Mouse (Mus musculus) stomach, embryonic 14.5 days (tissue): ENCODE data around the gene Tmem178b. TPM values are rescaled to one million over a fixed set of nuclear protein-coding genes. Genes with fewer than 3 reads are reported as not detected.

ENCODE experiments used
- ATAC-seq: fragments of 200-750 bp; cut with Nextera tagmentation; 2 replicates; pipeline ENCODE4 v1.8.0; 2017; ENCODE audit warnings: low read depth, moderate TSS enrichment; ENCODE audit not compliant: insufficient number of reproducible peaks, insufficient read depth, low FRiP score
- H3K27ac ChIP-seq: fragments of 300-500 bp; sonication (generic); 2 replicates; pipeline ENCODE4 v1.5.1; 2014; ENCODE audit warnings: mild to moderate bottlenecking, low read length, moderate library complexity, mixed read lengths
- H3K27me3 ChIP-seq: fragments of 300-500 bp; sonication (generic); 2 replicates; pipeline ENCODE4 v1.6.1; 2014; ENCODE audit warnings: low read length, control low read depth, mixed read lengths; ENCODE audit not compliant: control insufficient read depth, insufficient read depth
- H3K36me3 ChIP-seq: fragments of 300-500 bp; sonication (generic); 2 replicates; pipeline ENCODE4 v1.6.1; 2014; ENCODE audit warnings: mild to moderate bottlenecking, control low read depth, low read length, moderate library complexity, mixed read lengths; ENCODE audit not compliant: control insufficient read depth, insufficient read depth
- H3K4me1 ChIP-seq: fragments of 300-500 bp; sonication (generic); 2 replicates; pipeline ENCODE4 v1.6.1; 2014; ENCODE audit warnings: low read length, control low read depth, mixed read lengths; ENCODE audit not compliant: control insufficient read depth, insufficient read depth
- H3K4me2 ChIP-seq: fragments of 300-500 bp; sonication (generic); replicated peaks from 2 replicates; pipeline ENCODE4 v1.6.1; 2014; ENCODE audit warnings: low read depth, low read length, control low read depth
- H3K4me3 ChIP-seq: fragments of 300-500 bp; sonication (generic); 2 replicates; pipeline ENCODE4 v1.5.1; 2014; ENCODE audit warnings: low read depth, low read length, control low read depth
- H3K9ac ChIP-seq: fragments of 300-500 bp; sonication (generic); replicated peaks from 2 replicates; pipeline ENCODE4 v1.6.1; 2014; ENCODE audit warnings: low read depth, mild to moderate bottlenecking, control low read depth, low read length, moderate library complexity, mixed read lengths
- H3K9me3 ChIP-seq: fragments of 300-500 bp; sonication (generic); 2 replicates; pipeline ENCODE4 v1.6.1; 2016; ENCODE audit warnings: low read depth, low read length, control low read depth; ENCODE audit not compliant: control insufficient read depth
- WGBS: fragments of 180-500 bp; shearing (Covaris S2); extraction: QIAGEN DNeasy Blood & Tissue Kit; methylation state at CpG from one replicate; pipeline ENCODE4 v1.1.7; 2014; 5-methylcytosine and 5-hydroxymethylcytosine counted together
- polyA plus RNA-seq: library from polyadenylated mRNA; unstranded; fragments of >200 nt; fragmentation: Nextera tagmentation; extraction: Ambion mirVana; gene quantifications from 2 replicates; pipeline ENCODE4 v1.2.1, GENCODE M21; 2014

Tmem178b gene
- polyA plus RNA-seq, 1 experiment from 2014 or later: 1.5 TPM

DNA sequence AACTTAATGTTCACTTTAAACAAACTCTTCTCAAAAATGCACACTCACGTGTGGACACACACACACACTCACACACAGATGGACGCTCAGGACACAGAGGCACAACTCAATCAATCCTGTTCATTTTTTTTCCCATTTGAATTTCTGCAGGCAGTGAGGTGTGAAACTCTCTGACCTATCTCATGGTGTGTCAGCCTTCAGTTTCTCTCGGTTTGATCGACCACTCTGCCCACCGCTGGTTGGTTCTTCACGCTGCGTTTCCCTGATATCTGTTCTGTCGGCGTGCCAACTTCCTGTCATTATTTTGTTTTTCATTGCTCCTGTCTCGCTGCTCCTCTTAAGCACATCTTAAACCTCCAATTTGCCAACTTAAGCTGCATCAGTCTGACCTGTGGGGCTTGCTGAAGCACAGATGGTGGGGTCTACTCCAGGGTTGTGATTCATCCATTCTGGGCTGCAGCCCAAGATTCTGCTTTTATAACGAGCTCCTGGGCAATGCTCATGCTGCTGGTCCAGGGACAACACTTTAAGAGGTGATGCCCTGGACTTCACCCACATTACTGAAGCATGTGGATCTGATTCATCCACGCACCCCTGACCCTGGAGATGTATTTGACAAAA is 250.1 kb downstream of the Tmem178b start:
- no peaks in the 10 kb centered on the region for H3K36me3 ChIP-seq
- no peak for ATAC-seq
- no peak overlapping the region for H3K4me2 ChIP-seq
- WGBS: 66% methylated on average over 12 of the region's 12 CpGs
- H3K27me3 ChIP-seq: no peaks in the 10 kb centered on the region
- no peak overlapping the region for H3K4me3 ChIP-seq
- 0 out of 2 replicates have a peak, but pooled peaks cover 2% of the 10 kb centered on the region for H3K4me1 ChIP-seq
- H3K9ac ChIP-seq: no peak overlapping the region
- no peak overlapping the region for H3K27ac ChIP-seq
- no peaks in the 10 kb centered on the region for H3K9me3 ChIP-seq

- Histone ChIP-seq H3K27me3 (no peaks in the 10 kb centered on the region), H3K36me3 (no peaks in the 10 kb centered on the region), H3K4me1 (0 out of 2 replicates have a peak, but pooled peaks cover 2% of the 10 kb centered on the region), H3K4me2 (no peak overlapping the region), H3K4me3 (no peak overlapping the region), H3K27ac (no peak overlapping the region), H3K9ac (no peak overlapping the region), H3K9me3 (no peaks in the 10 kb centered on the region)
- ATAC-seq: no peak
Measured at GRCm38 (mm10) chr6:40123960-40124359, 250.9 kb downstream of the Tmem178b start.

DNA sequence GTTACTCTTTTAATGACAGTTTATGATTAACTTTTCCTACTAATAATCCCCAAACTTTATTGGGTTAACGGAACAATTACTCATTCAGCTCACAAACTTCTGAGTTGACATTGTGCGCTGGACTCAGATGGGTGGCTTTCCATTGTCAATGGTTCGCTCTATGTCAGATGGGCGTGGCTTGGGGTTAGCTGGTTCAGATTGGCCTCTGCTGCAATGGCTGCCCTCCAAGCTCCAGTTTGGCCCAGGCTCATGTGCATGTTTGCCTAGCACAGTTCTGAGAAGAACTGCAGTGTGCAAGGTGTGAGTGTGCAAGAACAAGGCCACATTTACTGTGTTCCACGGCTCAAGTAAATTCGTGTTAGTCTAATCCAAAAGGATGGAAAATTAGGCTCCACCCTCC is 255.6 kb downstream of the Tmem178b start:
- Histone ChIP-seq H3K9me3 (no peaks in the 10 kb centered on the region), H3K4me3 (no peak overlapping the region), H3K9ac (no peak overlapping the region), H3K27ac (no peak overlapping the region), H3K36me3 (no peaks in the 10 kb centered on the region), H3K27me3 (no peaks in the 10 kb centered on the region), H3K4me1 (0 out of 2 replicates have a peak, but pooled peaks cover 2% of the 10 kb centered on the region), H3K4me2 (no peak overlapping the region)
- 81% methylated on average over 6 of the region's 6 CpGs for WGBS
- ATAC-seq: no peak

DNA sequence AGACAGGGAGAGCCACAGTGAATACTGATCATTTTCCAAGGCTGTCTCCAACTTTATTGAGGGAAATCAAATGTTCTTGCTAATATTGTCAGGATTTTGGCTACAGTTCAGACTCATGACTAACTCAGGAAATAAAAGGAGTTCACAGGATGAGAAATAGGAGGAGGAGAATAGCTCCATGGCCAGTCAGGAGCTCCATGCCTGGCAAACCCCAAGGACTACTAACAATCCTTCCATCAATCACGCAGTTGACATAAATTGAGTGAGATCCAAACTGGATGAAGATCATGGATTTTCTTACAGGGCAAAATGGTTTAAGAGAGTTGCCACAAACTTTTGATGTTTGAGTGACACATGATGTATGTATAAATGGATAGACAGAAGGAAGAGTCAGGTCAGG is 258.9 kb downstream of the Tmem178b start:
- Histone ChIP-seq H3K4me3 (no peak overlapping the region), H3K9ac (no peak overlapping the region), H3K36me3 (no peaks in the 10 kb centered on the region), H3K27ac (no peak overlapping the region), H3K4me1 (no peaks in the 10 kb centered on the region), H3K9me3 (no peaks in the 10 kb centered on the region), H3K27me3 (no peaks in the 10 kb centered on the region), H3K4me2 (no peak overlapping the region)
- 95% methylated on average over 1 of the region's 1 CpGs for WGBS
- ATAC-seq: no peak

DNA sequence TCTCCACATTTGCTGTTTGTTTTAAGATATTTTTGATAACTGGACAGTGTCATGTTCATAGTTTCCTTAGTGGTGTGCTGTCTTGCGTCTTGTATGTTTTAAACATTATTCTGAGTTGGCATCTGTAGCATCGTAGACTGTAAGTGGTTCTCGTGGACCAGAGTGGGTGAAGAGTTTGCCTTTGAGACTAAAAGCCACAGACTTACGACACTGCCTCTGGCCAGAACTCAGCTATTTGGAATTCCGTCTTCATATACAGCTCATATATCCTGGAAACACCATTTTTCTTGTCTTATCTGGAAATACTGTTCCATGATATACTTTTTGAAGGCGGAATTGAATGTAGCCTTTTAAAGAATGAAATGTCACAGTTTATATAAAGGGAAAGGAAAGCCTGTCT is 260.4 kb downstream of the Tmem178b start:
- 58% methylated on average over 6 of the region's 6 CpGs for WGBS

DNA sequence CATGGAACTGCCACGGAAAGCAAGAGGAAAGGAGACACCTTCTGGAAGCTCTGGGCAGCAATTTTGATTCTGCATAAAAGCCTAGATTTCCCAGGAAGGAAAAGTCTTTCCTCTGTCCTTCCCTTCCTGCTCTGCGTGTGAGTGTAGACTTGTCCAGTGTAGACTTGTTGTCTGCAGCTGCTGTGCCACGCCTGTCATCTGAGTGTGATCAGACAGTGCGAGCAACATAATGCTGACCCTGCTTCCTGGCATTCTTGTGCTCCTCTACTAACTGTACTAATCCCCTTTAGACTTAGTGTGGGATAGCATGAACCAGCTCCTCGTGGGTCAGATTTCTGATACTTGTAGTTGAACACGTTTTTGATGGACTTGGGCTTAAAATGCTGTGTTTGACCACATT is 262.6 kb downstream of the Tmem178b start:
- Histone ChIP-seq H3K9ac (no peak overlapping the region), H3K4me1 (no peaks in the 10 kb centered on the region), H3K27ac (no peak overlapping the region), H3K27me3 (no peaks in the 10 kb centered on the region), H3K4me3 (no peak overlapping the region), H3K36me3 (no peaks in the 10 kb centered on the region), H3K9me3 (no peaks in the 10 kb centered on the region), H3K4me2 (no peak overlapping the region)
- no peak for ATAC-seq
- WGBS: 74% methylated on average over 6 of the region's 6 CpGs

More for the DNA sequence above, 260.4 kb downstream of the Tmem178b start:
- H3K9me3 ChIP-seq: no peaks in the 10 kb centered on the region
- H3K36me3 ChIP-seq: no peaks in the 10 kb centered on the region
- H3K9ac ChIP-seq: no peak overlapping the region
- H3K4me3 ChIP-seq: no peak overlapping the region
- ATAC-seq: no peak
- H3K4me1 ChIP-seq: no peaks in the 10 kb centered on the region
- H3K27me3 ChIP-seq: no peaks in the 10 kb centered on the region
- H3K27ac ChIP-seq: no peak overlapping the region
- no peak overlapping the region for H3K4me2 ChIP-seq

- Histone ChIP-seq H3K4me1 (no peaks in the 10 kb centered on the region), H3K36me3 (no peaks in the 10 kb centered on the region), H3K9ac (no peak overlapping the region), H3K4me2 (no peak overlapping the region), H3K27me3 (no peaks in the 10 kb centered on the region), H3K27ac (no peak overlapping the region), H3K9me3 (no peaks in the 10 kb centered on the region), H3K4me3 (no peak overlapping the region)
- ATAC-seq: no peak
- WGBS: 70% methylated on average over 6 of the region's 6 CpGs
Measured at GRCm38 (mm10) chr6:40137346-40137745, 264.3 kb downstream of the Tmem178b start.

DNA sequence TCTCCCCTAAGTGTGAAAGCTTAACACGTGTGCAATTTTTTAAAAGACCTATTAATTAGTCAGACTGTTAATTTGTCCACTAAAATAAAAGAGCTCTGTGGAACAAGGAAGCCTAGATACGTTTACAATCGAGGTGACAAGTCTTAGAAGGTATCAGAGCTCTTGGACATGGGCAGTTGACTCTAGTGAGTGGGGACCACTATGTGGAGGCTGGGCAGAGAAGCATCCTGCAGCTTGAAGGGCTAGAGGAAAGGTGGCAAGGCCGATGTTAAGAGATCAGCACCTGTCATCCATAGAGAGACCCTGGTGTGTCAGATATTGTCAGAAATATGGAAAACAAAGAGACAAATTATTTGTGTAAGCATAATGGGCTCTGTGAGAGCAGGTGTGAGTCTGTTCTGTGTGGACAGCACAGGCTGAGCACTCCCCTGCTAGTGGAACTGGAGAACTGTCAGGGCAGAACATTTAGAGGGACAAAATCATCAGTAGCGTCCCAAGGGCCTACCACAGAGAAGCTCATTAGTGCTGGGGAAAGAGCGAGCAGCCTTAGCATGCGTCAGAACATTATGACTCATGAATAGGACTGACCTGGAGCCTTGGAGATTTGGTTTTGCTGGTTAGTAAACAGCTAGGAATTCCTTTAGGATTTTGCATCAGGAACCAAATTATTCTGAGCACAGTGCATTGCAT is 264.9 kb downstream of the Tmem178b start:
- WGBS: 83% methylated on average over 7 of the region's 7 CpGs
- Histone ChIP-seq H3K27ac (no peak overlapping the region), H3K4me2 (no peak overlapping the region), H3K4me1 (no peaks in the 10 kb centered on the region), H3K9ac (no peak overlapping the region), H3K9me3 (no peaks in the 10 kb centered on the region), H3K36me3 (no peaks in the 10 kb centered on the region), H3K27me3 (no peaks in the 10 kb centered on the region), H3K4me3 (no peak overlapping the region)
- ATAC-seq: no peak

DNA sequence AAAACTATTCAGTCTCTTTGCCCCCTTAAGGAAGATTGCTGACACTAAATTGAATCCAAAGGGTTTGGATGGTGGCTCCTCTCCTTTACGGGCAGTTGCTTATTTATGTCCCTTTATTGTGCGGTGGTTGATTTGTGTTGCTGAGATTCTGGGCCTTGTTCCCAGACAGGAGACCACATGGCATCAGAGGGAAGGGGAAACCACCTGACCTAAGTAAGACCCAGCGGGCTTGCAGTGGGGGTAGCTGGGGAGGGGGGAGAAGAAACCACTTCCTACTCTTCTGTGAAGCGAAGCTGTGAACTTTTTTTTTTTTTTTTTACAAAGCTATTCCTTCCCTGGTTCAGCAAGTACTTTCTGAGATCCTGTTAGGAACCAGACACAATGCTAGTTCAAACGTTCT is 269.5 kb downstream of the Tmem178b start:
- Histone ChIP-seq H3K27me3 (no peaks in the 10 kb centered on the region), H3K4me2 (no peak overlapping the region), H3K4me3 (no peak overlapping the region), H3K36me3 (no peaks in the 10 kb centered on the region), H3K9me3 (no peaks in the 10 kb centered on the region), H3K4me1 (no peaks in the 10 kb centered on the region), H3K9ac (no peak overlapping the region), H3K27ac (no peak overlapping the region)
- ATAC-seq: no peak
- WGBS: 40% methylated on average over 5 of the region's 5 CpGs
